Mouse (Mus musculus): ENCODE results near the gene Rap1b.

Rap1b gene

GRCm38 (mm10) chr10:117818600-117818999 is 27.2 kb downstream of the Rap1b start:
- DNase-seq (ENCODE audit: low read depth, low spot score), result no peak

- no peak for DNase-seq (ENCODE audit: low read depth, low spot score)
Observed at GRCm38 (mm10) chr10:117816721-117817120, 29.1 kb downstream of the Rap1b start.

GRCm38 (mm10) chr10:117812501-117812900 is 33.3 kb downstream of the Rap1b start:
- no peak for DNase-seq (ENCODE audit: low read depth, low spot score)

GRCm38 (mm10) chr10:117811555-117811954 is 34.3 kb downstream of the Rap1b start:
- no peak for DNase-seq (ENCODE audit: low read depth, low spot score)

GRCm38 (mm10) chr10:117810506-117810905 is 35.3 kb downstream of the Rap1b start:
- DNase-seq (ENCODE audit: low read depth, low spot score), result no peak

- DNase-seq (ENCODE audit: low read depth, low spot score), result no peak
Observed at GRCm38 (mm10) chr10:117808068-117808467, 37.8 kb downstream of the Rap1b start.

- DNase-seq (ENCODE audit: low read depth, low spot score), result no peak
Observed at GRCm38 (mm10) chr10:117805919-117806318, 39.9 kb downstream of the Rap1b start.

- DNase-seq (ENCODE audit: low read depth, low spot score), result no peak
Observed at GRCm38 (mm10) chr10:117803870-117804850, 41.7 kb downstream of the Rap1b start.

- no peak for DNase-seq (ENCODE audit: low read depth, low spot score)
Observed at GRCm38 (mm10) chr10:117801886-117802285, 43.9 kb downstream of the Rap1b start.

- no peak for DNase-seq (ENCODE audit: low read depth, low spot score)
Observed at GRCm38 (mm10) chr10:117799806-117800205, 46.0 kb downstream of the Rap1b start.

GRCm38 (mm10) chr10:117798436-117799035 is 47.3 kb downstream of the Rap1b start:
- DNase-seq (ENCODE audit: low read depth, low spot score), result no peak

- DNase-seq (ENCODE audit: low read depth, low spot score), result no peak
Observed at GRCm38 (mm10) chr10:117797684-117798083, 48.2 kb downstream of the Rap1b start.

- DNase-seq (ENCODE audit: low read depth, low spot score), result no peak
Observed at GRCm38 (mm10) chr10:117797106-117797505, 48.7 kb downstream of the Rap1b start.

GRCm38 (mm10) chr10:117796181-117796580 is 49.7 kb downstream of the Rap1b start:
- DNase-seq (ENCODE audit: low read depth, low spot score), result no peak

GRCm38 (mm10) chr10:117795206-117795605 is 50.6 kb downstream of the Rap1b start:
- no peak for DNase-seq (ENCODE audit: low read depth, low spot score)

- DNase-seq (ENCODE audit: low read depth, low spot score), result no peak
Observed at GRCm38 (mm10) chr10:117793436-117794030, 52.3 kb downstream of the Rap1b start.

- peak; percentile 100 for DNase-seq (ENCODE audit: low read depth, low spot score)
Observed at GRCm38 (mm10) chr10:117792141-117793091, 53.4 kb downstream of the Rap1b start, which contains the start of gene Nup107. Nup107 (minus strand) TSS chr10:117792705.

GRCm38 (mm10) chr10:117791171-117791470 is 54.7 kb downstream of the Rap1b start:
- no peak for DNase-seq (ENCODE audit: low read depth, low spot score)

GRCm38 (mm10) chr10:117790421-117791170 is 55.2 kb downstream of the Rap1b start:
- DNase-seq (ENCODE audit: low read depth, low spot score), result no peak

- no peak for DNase-seq (ENCODE audit: low read depth, low spot score)
Observed at GRCm38 (mm10) chr10:117790011-117790410, 55.8 kb downstream of the Rap1b start.

- no peak for DNase-seq (ENCODE audit: low read depth, low spot score)
Observed at GRCm38 (mm10) chr10:117784646-117785045, 61.2 kb downstream of the Rap1b start.

All from embryo, embryonic 11.5 days (tissue).